9 mouse cellular contexts compared by ENCODE assay signal in genomic region chr1:91239800-91240199, GRCm38 (mm10).
"Had no signal": no experiment of that assay in that cellular context is flagged by ENCODE, and none has a peak within 500 bp of the region (broad histone marks: within the 10 kb centered on the region; RNA-seq: fewer than 3 reads in every experiment).

No protein-coding gene starts in this region.

- H3K27me3 ChIP-seq: limb, embryonic 13.5 days; megakaryocyte, embryonic 14.5 days; midbrain, embryonic 13.5 days; stomach, embryonic 15.5 days had no signal

- H3K27ac ChIP-seq: kidney, embryonic 15.5 days; limb, embryonic 10.5 days; limb, embryonic 13.5 days; lung, embryonic 15.5 days; midbrain, embryonic 10.5 days; midbrain, embryonic 13.5 days; stomach, embryonic 15.5 days had no signal

- H3K4me3 ChIP-seq: kidney, embryonic 15.5 days; limb, embryonic 10.5 days; limb, embryonic 13.5 days; lung, embryonic 15.5 days; megakaryocyte, embryonic 14.5 days; midbrain, embryonic 10.5 days; midbrain, embryonic 13.5 days; stomach, embryonic 15.5 days had no signal

- H3K36me3 ChIP-seq: kidney, embryonic 15.5 days; limb, embryonic 10.5 days; limb, embryonic 13.5 days; lung, embryonic 15.5 days; midbrain, embryonic 10.5 days; midbrain, embryonic 13.5 days; stomach, embryonic 15.5 days had no signal

- ATAC-seq: midbrain, embryonic 13.5 days; midbrain, embryonic 16.5 days had no signal

- H3K9ac ChIP-seq: kidney, embryonic 15.5 days; limb, embryonic 13.5 days; lung, embryonic 15.5 days; midbrain, embryonic 13.5 days; stomach, embryonic 15.5 days had no signal

- H3K4me2 ChIP-seq: kidney, embryonic 15.5 days; limb, embryonic 13.5 days; lung, embryonic 15.5 days; midbrain, embryonic 13.5 days; stomach, embryonic 15.5 days had no signal

- H3K9me3 ChIP-seq: kidney, embryonic 15.5 days; limb, embryonic 10.5 days; limb, embryonic 13.5 days; lung, embryonic 15.5 days; megakaryocyte, embryonic 14.5 days; midbrain, embryonic 10.5 days; midbrain, embryonic 13.5 days; stomach, embryonic 15.5 days had no signal

- H3K4me1 ChIP-seq: kidney, embryonic 15.5 days; limb, embryonic 10.5 days; limb, embryonic 13.5 days; lung, embryonic 15.5 days; midbrain, embryonic 10.5 days; midbrain, embryonic 13.5 days had no signal
